Mouse (Mus musculus) heart, embryonic 16.5 days (tissue): ENCODE measurements at regions not wholly inside any gene's neighbourhood (a gene's known extent, or its start where the extent isn't known, plus 50 kb on each side); places are given as distances from the start of the nearest gene placed in this dataset.

Experiments used
- ATAC-seq: fragments of 200-750 bp; cut with Nextera tagmentation; replicated peaks from 2 replicates; pipeline ENCODE4 v1.8.0; 2017; ENCODE audit warnings: moderate number of reproducible peaks; ENCODE audit not compliant: insufficient read depth, low FRiP score; ENCODE audit errors: extremely low read depth
- H3K27ac ChIP-seq: fragments of 300-500 bp; sonication (generic); 2 replicates; pipeline ENCODE4 v1.5.1; 2014; ENCODE audit warnings: mild to moderate bottlenecking, low read length, control low read depth, moderate library complexity
- H3K27me3 ChIP-seq: fragments of 300-500 bp; sonication (generic); 2 replicates; pipeline ENCODE4 v1.6.1; 2014; ENCODE audit warnings: low read length, mixed read lengths; ENCODE audit not compliant: control insufficient read depth, insufficient read depth
- H3K36me3 ChIP-seq: fragments of 300-500 bp; sonication (generic); 2 replicates; pipeline ENCODE4 v1.6.1; 2014; ENCODE audit not compliant: control insufficient read depth, insufficient read depth
- H3K4me1 ChIP-seq: fragments of 300-500 bp; sonication (generic); 2 replicates; pipeline ENCODE4 v1.6.1; 2014; ENCODE audit warnings: low read length, mixed read lengths; ENCODE audit not compliant: control insufficient read depth, insufficient read depth
- H3K4me2 ChIP-seq: fragments of 300-500 bp; sonication (generic); 2 replicates; pipeline ENCODE4 v1.6.1; 2014; ENCODE audit warnings: low read depth, mild to moderate bottlenecking, control low read depth, low read length
- H3K4me3 ChIP-seq: fragments of 300-500 bp; sonication (generic); 2 replicates; pipeline ENCODE4 v1.5.1; 2014; ENCODE audit warnings: mild to moderate bottlenecking, control low read depth, low read length
- H3K9ac ChIP-seq: fragments of 300-500 bp; sonication (generic); 2 replicates; pipeline ENCODE4 v1.6.1; 2014; ENCODE audit warnings: low read length, control low read depth
- H3K9me3 ChIP-seq: fragments of 300-500 bp; sonication (generic); replicated peaks from 2 replicates; pipeline ENCODE4 v1.6.1; 2016; ENCODE audit warnings: low read length; ENCODE audit not compliant: control insufficient read depth
- WGBS: fragments of 180-500 bp; shearing (Covaris S2); extraction: QIAGEN DNeasy Blood & Tissue Kit; methylation state at CpG from one replicate; pipeline ENCODE4 v1.1.7; 2014; 5-methylcytosine and 5-hydroxymethylcytosine counted together

GRCm38 (mm10) chr11:17639922-17640321 is 313.8 kb downstream of the Etaa1 start:
- no peaks in the 10 kb centered on the region for H3K27me3 ChIP-seq
- no peaks in the 10 kb centered on the region for H3K9me3 ChIP-seq
- H3K36me3 ChIP-seq = no peaks in the 10 kb centered on the region
- H3K4me3 ChIP-seq = no peak overlapping the region
- no peak overlapping the region for H3K27ac ChIP-seq
- 64% methylated on average over 7 of the region's 7 CpGs for WGBS
- H3K4me2 ChIP-seq = no peak overlapping the region
- no peak for ATAC-seq
- no peaks in the 10 kb centered on the region for H3K4me1 ChIP-seq
- no peak overlapping the region for H3K9ac ChIP-seq

DNA sequence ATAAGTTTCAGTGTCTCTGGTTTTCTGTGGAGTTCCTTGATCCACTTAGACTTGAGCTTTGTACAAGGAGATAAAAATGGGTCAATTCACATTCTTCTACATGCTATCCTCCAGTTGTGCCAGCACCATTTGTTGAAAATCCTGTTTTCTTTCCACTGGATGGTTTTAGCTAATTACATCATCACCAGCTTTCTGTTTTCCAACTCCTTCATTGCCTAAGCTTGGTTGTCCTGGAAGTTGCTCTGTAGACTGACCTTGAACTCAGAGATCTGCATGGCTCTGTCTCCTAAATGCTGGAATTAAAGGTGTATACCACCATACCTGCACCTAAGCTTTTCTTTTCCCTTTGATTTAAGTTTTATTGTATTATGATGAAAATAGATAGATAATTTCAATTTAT is 306.2 kb downstream of the Etaa1 start:
- H3K4me2 ChIP-seq = no peak overlapping the region
- no peak overlapping the region for H3K27ac ChIP-seq
- no peaks in the 10 kb centered on the region for H3K27me3 ChIP-seq
- no peak overlapping the region for H3K9ac ChIP-seq
- no peaks in the 10 kb centered on the region for H3K36me3 ChIP-seq
- no peak for ATAC-seq
- H3K4me3 ChIP-seq = no peak overlapping the region
- no peaks in the 10 kb centered on the region for H3K9me3 ChIP-seq
- H3K4me1 ChIP-seq = no peaks in the 10 kb centered on the region

DNA sequence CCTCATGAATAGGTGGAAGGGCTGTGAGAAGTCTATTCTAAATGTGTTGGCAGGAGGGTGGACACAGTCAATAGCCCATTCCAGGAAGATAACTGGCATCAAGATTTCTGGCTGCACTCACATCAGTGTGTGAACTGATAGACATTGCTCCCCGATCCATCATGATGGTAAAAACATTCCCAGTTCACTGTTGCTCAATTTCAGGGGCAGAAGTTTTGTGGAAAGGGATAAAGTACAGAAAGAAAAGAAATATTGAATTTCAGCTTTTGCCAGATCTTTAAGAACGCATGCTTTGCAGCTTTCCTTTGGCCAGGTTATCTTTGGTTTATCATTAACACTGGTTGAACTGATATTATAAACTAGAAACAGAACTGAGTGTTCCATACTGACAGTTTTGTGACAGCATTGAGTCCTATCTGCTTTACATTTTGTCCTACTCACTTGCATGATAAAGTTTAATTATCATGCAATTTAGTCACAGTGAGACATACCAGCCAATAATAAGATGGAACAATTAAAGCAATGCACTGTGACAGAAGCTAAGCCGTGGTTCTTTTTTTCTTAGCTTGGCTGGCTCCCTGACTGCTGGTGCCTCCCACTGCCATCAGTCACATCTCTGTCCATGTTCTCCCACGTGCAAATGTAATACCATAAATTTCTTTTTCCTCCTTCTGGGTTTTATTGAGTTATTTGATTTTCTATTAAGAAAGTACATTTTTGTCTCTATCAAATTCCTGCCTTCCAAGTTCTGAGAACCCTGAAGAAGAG is 302.1 kb downstream of the Etaa1 start:
- Histone ChIP-seq H3K4me1 (no peaks in the 10 kb centered on the region), H3K27me3 (no peaks in the 10 kb centered on the region), H3K9ac (no peak overlapping the region), H3K36me3 (no peaks in the 10 kb centered on the region), H3K4me2 (no peak overlapping the region), H3K9me3 (no peaks in the 10 kb centered on the region), H3K27ac (no peak overlapping the region), H3K4me3 (no peak overlapping the region)
- no peak for ATAC-seq
- 63% methylated on average over 4 of the region's 4 CpGs for WGBS

DNA sequence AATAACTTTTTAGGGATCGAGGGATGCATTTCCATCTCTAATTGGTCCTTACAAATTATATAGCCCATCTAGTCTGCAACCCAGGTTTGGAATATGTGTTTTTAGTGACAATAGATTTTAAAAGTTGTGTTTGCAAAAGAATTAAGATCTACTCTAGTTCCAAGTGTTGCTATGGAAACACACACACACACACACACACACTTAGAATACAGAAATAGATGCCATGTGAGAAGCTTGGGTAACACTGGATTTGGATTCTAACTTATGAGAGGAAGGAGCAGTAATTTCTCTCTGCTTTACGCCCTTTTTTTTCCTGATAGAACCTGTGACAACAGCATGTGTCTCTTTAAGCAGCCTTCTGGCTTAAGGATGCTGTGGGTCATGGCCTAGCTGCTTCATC is 297.8 kb downstream of the Etaa1 start:
- no peaks in the 10 kb centered on the region for H3K4me1 ChIP-seq
- ATAC-seq = no peak
- no peak overlapping the region for H3K9ac ChIP-seq
- H3K4me2 ChIP-seq = no peak overlapping the region
- no peaks in the 10 kb centered on the region for H3K27me3 ChIP-seq
- 86% methylated on average over 2 of the region's 2 CpGs for WGBS
- H3K9me3 ChIP-seq = no peaks in the 10 kb centered on the region
- H3K27ac ChIP-seq = no peak overlapping the region
- H3K4me3 ChIP-seq = no peak overlapping the region
- H3K36me3 ChIP-seq = no peaks in the 10 kb centered on the region

- Histone ChIP-seq H3K9ac (no peak overlapping the region), H3K4me2 (no peak overlapping the region), H3K36me3 (no peaks in the 10 kb centered on the region), H3K4me3 (no peak overlapping the region), H3K9me3 (no peaks in the 10 kb centered on the region), H3K27me3 (no peaks in the 10 kb centered on the region), H3K4me1 (no peaks in the 10 kb centered on the region), H3K27ac (no peak overlapping the region)
- 88% methylated on average over 3 of the region's 3 CpGs for WGBS
- ATAC-seq = no peak
These were observed 296.0 kb downstream of the Etaa1 start for GRCm38 (mm10) chr11:17657720-17658119.

DNA sequence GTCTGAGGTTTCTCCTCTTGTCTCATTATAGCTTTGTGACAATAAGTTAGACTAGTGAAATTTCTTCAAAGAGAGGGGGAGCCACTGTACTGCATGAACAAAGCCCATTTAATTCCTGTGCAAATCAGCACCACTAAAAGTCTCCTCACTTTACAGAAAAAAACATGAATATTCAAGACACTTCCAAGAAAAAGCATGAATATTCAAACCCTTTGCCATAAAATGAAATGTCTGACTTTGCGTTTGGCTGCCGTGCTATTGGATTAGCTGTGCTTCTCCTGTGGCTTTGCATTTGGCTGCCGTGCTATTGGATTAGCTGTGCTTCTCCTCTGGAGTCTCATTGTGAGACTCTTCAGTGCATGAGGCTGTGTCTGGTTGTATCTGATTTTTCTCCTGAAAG is 295.4 kb downstream of the Etaa1 start:
- Histone ChIP-seq H3K9me3 (no peaks in the 10 kb centered on the region), H3K36me3 (no peaks in the 10 kb centered on the region), H3K27me3 (no peaks in the 10 kb centered on the region), H3K4me1 (no peaks in the 10 kb centered on the region), H3K4me3 (no peak overlapping the region), H3K9ac (no peak overlapping the region), H3K27ac (no peak overlapping the region), H3K4me2 (no peak overlapping the region)
- 76% methylated on average over 3 of the region's 3 CpGs for WGBS
- ATAC-seq = no peak

GRCm38 (mm10) chr11:17658717-17659116 is 295.0 kb downstream of the Etaa1 start:
- 87% methylated on average over 4 of the region's 4 CpGs for WGBS
- H3K36me3 ChIP-seq = no peaks in the 10 kb centered on the region
- H3K4me1 ChIP-seq = peaks cover 3% of the 10 kb centered on the region; the same call in 1 of the 2 replicates
- no peak for ATAC-seq
- H3K9ac ChIP-seq = no peak overlapping the region
- H3K27ac ChIP-seq = no peak overlapping the region
- H3K4me2 ChIP-seq = no peak overlapping the region
- H3K4me3 ChIP-seq = no peak overlapping the region
- H3K9me3 ChIP-seq = no peaks in the 10 kb centered on the region
- no peaks in the 10 kb centered on the region for H3K27me3 ChIP-seq

GRCm38 (mm10) chr11:17663893-17664292 is 289.8 kb downstream of the Etaa1 start:
- peak; percentile 73 for ATAC-seq
- H3K9me3 ChIP-seq = no peaks in the 10 kb centered on the region
- 37% methylated on average over 5 of the region's 5 CpGs for WGBS

DNA sequence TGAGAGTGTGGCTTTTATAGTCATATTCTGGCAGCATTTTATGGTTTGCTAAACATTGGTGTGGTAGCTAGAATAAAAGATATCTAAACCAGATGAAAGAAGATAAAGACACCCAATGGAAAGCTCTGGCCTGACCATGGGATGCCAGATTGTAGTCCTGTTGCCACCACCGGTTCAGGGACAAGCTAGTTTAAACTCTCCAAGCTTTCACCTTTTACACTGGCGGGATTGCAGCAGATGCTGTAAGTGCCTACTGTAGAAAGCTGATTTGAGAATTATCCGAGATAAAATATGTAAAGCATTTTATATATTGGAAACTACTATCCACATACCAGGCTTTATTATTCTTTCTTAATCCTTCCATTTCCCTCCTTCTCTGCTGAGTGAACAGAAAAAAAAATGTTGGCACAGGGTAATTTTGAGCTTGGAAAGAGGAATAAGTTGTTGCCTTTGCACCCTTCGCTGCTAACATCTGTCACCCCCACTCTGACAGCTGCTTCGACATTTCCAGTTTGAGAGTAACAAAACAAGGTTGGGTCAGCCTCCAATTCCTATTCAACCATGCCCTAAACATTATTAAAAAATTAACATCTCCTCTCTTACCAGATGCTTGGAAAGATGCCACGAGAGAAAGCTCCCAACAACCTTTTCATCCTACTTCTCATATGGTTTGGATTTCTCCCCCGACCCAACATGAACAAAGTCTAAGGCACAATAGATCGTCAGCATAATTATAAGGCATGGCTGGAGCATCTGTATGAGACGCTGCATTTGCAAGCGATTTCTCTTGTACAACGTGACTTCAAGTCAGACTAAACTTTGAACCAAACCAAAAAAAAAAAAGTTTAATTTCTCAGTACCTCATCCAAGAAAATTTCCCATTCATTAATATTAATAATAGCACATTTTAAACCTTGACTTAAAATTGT is 287.8 kb downstream of the Etaa1 start:
- no peak for ATAC-seq
- WGBS = 74% methylated on average over 11 of the region's 11 CpGs
- Histone ChIP-seq H3K4me3 (no peak overlapping the region), H3K27me3 (no peaks in the 10 kb centered on the region), H3K4me1 (peaks cover 14% of the 10 kb centered on the region), H3K4me2 (no peak overlapping the region), H3K9me3 (no peaks in the 10 kb centered on the region), H3K27ac (no peak overlapping the region), H3K36me3 (no peaks in the 10 kb centered on the region), H3K9ac (no peak overlapping the region)

More at GRCm38 (mm10) chr11:17663893-17664292, 289.8 kb downstream of the Etaa1 start:
- Histone ChIP-seq H3K27ac (peak overlapping the region; percentile 69), H3K9ac (no peak overlapping the region), H3K27me3 (no peaks in the 10 kb centered on the region), H3K4me3 (peak overlapping the region; percentile 16; the same call in 1 of the 2 replicates), H3K4me2 (peak overlapping the region; percentile 49), H3K36me3 (no peaks in the 10 kb centered on the region), H3K4me1 (peaks cover 14% of the 10 kb centered on the region)
